Mouse (Mus musculus): ENCODE measurements around the gene Crmp1. TPM values are rescaled to one million over a fixed set of nuclear protein-coding genes. Genes with fewer than 3 reads are reported as not detected.

The Crmp1 gene
- polyA plus RNA-seq, 1 experiment, result 8.0 TPM

DNA sequence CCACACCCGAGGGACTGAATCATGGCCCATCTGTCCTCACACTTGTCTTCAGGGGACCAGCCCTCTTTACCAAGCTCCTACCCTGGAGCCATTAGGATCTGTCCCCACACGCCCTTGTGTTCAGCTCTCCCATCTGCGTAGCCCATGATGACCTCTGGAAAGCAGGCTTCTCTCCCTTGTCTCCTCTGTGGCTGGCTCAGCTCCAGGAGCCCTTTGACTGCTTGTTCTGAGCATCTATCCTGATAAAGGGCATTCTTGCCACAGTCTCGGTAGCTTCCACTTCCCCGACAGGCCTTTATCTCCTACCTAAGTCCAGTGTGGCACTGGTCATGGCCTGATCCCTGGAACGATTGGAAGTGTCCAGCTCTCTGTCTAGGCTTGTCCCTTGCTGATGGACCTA is 84.9 kb downstream of the Crmp1 start:
- Histone ChIP-seq H3K36me3 (ENCODE audit: control insufficient read depth, insufficient read depth, low read length) (no peaks in the 10 kb centered on the region), H3K4me3 (ENCODE audit: control insufficient read depth, low read depth, low read length) (no peak overlapping the region), H3K27ac (ENCODE audit: control insufficient read depth, insufficient read depth, low read depth, low read length) (no peak overlapping the region), H3K27me3 (ENCODE audit: control insufficient read depth, insufficient read depth, low read length) (no peaks in the 10 kb centered on the region), H3K4me1 (ENCODE audit: control insufficient read depth, insufficient read depth, low read length) (no peaks in the 10 kb centered on the region)
- TF ChIP-seq CTCF (IDR thresholded peaks at IDR 0.05; ENCODE audit: control insufficient read depth, insufficient read depth, insufficient replicate concordance, low read depth, low read length) (no peak), POLR2A (IDR thresholded peaks at IDR 0.05; ENCODE audit: control insufficient read depth, low read depth, low read length) (no peak)

DNA sequence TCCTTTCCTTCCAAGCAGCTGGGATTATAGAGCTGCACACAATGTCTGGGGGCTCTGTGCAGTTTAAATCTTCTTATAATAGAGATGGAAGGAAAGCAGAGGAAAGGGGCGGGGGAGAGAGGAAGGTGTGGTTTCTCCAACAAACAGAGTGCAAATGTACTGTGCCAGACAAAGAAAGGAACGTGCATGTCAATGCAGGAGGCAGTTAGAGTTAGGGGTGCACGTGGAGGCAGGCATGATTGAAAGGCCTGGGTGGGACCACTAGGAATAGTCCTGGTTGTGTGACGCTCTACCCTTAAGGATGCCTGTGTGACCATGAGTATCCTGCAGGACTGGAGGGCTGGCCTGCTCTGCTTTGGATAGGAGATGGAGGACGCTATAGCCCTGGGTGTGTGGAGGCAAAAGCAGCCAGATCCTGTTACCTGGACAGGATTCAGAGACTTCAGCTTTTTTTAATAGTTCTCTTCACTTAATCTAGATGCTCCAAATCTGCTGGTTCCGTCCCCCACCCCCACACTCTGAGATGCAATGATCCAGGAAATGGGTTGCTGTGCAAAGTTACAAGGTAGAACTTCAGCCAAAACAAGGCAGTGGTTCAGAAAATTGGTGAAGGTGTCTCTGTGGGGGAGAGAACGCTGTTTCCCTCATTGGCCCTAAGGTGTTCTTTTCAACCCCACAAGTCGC is 88.9 kb downstream of the Crmp1 start:
- no peaks in the 10 kb centered on the region for H3K4me1 ChIP-seq (ENCODE audit: control insufficient read depth, insufficient read depth, low read length)
- H3K4me3 ChIP-seq (ENCODE audit: control insufficient read depth, low read depth, low read length), result no peak overlapping the region
- H3K27ac ChIP-seq (ENCODE audit: control insufficient read depth, insufficient read depth, low read depth, low read length), result no peak overlapping the region
- no peaks in the 10 kb centered on the region for H3K27me3 ChIP-seq (ENCODE audit: control insufficient read depth, insufficient read depth, low read length)
- H3K36me3 ChIP-seq (ENCODE audit: control insufficient read depth, insufficient read depth, low read length), result no peaks in the 10 kb centered on the region
- no peak for TF ChIP-seq POLR2A (IDR thresholded peaks at IDR 0.05; ENCODE audit: control insufficient read depth, low read depth, low read length)
- TF ChIP-seq CTCF (IDR thresholded peaks at IDR 0.05; ENCODE audit: control insufficient read depth, insufficient read depth, insufficient replicate concordance, low read depth, low read length), result no peak

DNA sequence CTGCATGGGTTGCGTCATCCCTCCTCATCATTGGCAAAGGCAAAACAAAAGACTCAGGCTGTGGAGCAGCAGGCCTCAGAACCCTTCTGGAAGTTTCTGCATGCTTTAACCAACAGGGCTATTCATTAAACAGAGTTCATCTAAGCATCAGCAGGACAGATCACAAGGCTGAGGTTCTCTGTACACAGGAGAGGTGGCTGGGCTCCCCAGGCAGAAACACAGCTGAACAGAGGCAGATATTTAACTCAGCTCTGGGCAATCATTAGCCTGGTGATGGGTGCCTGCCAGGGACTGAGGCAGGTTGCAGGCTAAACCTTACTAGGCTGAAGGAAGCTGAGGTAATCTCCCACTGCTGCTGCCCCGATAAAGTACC is 89.4 kb downstream of the Crmp1 start:
- Histone ChIP-seq H3K27ac (ENCODE audit: control insufficient read depth, insufficient read depth, low read depth, low read length) (no peak overlapping the region), H3K36me3 (ENCODE audit: control insufficient read depth, insufficient read depth, low read length) (no peaks in the 10 kb centered on the region), H3K4me1 (ENCODE audit: control insufficient read depth, insufficient read depth, low read length) (no peaks in the 10 kb centered on the region), H3K27me3 (ENCODE audit: control insufficient read depth, insufficient read depth, low read length) (no peaks in the 10 kb centered on the region), H3K4me3 (ENCODE audit: control insufficient read depth, low read depth, low read length) (no peak overlapping the region)
- no peak for TF ChIP-seq POLR2A (IDR thresholded peaks at IDR 0.05; ENCODE audit: control insufficient read depth, low read depth, low read length)
- no peak for TF ChIP-seq CTCF (IDR thresholded peaks at IDR 0.05; ENCODE audit: control insufficient read depth, insufficient read depth, insufficient replicate concordance, low read depth, low read length)

DNA sequence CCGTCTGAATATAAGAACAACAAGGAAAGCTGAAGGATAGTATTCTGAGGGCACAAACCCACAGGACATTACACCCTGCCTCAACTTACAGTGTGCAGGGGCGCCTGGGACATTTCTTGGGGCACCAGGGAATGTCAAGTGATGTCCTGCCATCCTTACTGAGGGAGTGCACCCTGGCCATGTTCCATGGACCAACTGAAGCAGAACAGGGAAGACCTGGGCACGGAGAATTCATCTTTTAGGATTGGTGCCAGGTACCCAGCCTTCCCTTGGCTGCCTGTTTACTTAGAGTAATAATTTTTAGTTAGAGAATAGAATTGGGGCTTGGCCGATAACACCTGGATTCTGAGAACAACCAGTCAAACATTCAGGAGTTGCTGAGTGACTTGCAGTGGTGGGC is 90.3 kb downstream of the Crmp1 start:
- H3K4me1 ChIP-seq (ENCODE audit: control insufficient read depth, insufficient read depth, low read length), result peaks cover 7% of the 10 kb centered on the region
- H3K27ac ChIP-seq (ENCODE audit: control insufficient read depth, insufficient read depth, low read depth, low read length), result no peak overlapping the region
- H3K27me3 ChIP-seq (ENCODE audit: control insufficient read depth, insufficient read depth, low read length), result no peaks in the 10 kb centered on the region
- H3K36me3 ChIP-seq (ENCODE audit: control insufficient read depth, insufficient read depth, low read length), result no peaks in the 10 kb centered on the region
- TF ChIP-seq CTCF (IDR thresholded peaks at IDR 0.05; ENCODE audit: control insufficient read depth, insufficient read depth, insufficient replicate concordance, low read depth, low read length), result no peak
- no peak for TF ChIP-seq POLR2A (IDR thresholded peaks at IDR 0.05; ENCODE audit: control insufficient read depth, low read depth, low read length)
- H3K4me3 ChIP-seq (ENCODE audit: control insufficient read depth, low read depth, low read length), result no peak overlapping the region

- peaks cover 14% of the 10 kb centered on the region for H3K4me1 ChIP-seq (ENCODE audit: control insufficient read depth, insufficient read depth, low read length)
These were observed 93.3 kb downstream of the Crmp1 start for GRCm38 (mm10) chr5:37335061-37335460.

DNA sequence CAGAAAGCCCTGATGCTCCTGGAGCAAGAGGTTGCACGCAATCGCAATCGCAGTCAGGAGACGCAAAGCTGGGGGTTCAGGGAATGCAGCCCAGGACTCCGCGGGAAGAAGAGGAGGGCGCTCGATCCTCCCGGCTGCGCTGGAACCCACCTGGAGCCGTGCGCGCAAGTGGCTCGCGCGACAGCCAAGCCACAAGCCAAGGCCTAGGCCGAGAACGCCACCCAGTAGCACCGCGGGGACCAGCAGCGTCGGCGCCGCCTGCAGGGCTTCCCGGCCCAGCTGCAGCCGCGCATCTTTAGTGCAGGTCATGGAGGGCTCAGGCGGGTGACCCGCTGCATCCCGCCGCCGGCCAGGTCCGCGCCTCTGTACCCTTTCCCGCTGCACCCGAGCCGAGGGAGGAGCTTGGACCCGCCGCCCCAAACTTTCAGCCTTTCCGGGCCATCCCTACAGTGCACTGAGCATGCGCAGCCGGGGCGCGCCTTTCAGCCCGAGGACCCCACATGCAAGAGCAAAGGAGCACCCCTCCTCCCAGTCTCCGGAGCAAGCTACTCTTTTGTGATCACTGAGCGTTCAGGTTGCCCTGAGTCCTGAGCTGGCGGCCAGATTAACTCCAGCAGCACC is 94.9 kb downstream of the Crmp1 start, which contains the start of gene Evc:
Gene Evc (minus strand): TSS at position 410 of the 621 bp plus-strand sequence.
- H3K36me3 ChIP-seq (ENCODE audit: control insufficient read depth, insufficient read depth, low read length), result no peaks in the 10 kb centered on the region
- H3K27me3 ChIP-seq (ENCODE audit: control insufficient read depth, insufficient read depth, low read length), result no peaks in the 10 kb centered on the region
- no peak within 1 kb of the TSS for H3K27ac ChIP-seq (ENCODE audit: control insufficient read depth, insufficient read depth, low read depth, low read length)
- TF ChIP-seq POLR2A (IDR thresholded peaks at IDR 0.05; ENCODE audit: control insufficient read depth, low read depth, low read length) (no peak), CTCF (IDR thresholded peaks at IDR 0.05; ENCODE audit: control insufficient read depth, insufficient read depth, insufficient replicate concordance, low read depth, low read length) (no peak)
- peaks cover 14% of the 10 kb centered on the region for H3K4me1 ChIP-seq (ENCODE audit: control insufficient read depth, insufficient read depth, low read length)
- peak within 1 kb of the TSS; percentile 32 for H3K4me3 ChIP-seq (ENCODE audit: control insufficient read depth, low read depth, low read length)

More at GRCm38 (mm10) chr5:37335061-37335460, 93.3 kb downstream of the Crmp1 start:
- Histone ChIP-seq H3K36me3 (ENCODE audit: control insufficient read depth, insufficient read depth, low read length) (no peaks in the 10 kb centered on the region), H3K4me3 (ENCODE audit: control insufficient read depth, low read depth, low read length) (no peak overlapping the region), H3K27me3 (ENCODE audit: control insufficient read depth, insufficient read depth, low read length) (no peaks in the 10 kb centered on the region), H3K27ac (ENCODE audit: control insufficient read depth, insufficient read depth, low read depth, low read length) (no peak overlapping the region)
- no peak for TF ChIP-seq POLR2A (IDR thresholded peaks at IDR 0.05; ENCODE audit: control insufficient read depth, low read depth, low read length)
- no peak for TF ChIP-seq CTCF (IDR thresholded peaks at IDR 0.05; ENCODE audit: control insufficient read depth, insufficient read depth, insufficient replicate concordance, low read depth, low read length)

GRCm38 (mm10) chr5:37337696-37338095 is 96.0 kb downstream of the Crmp1 start:
- no peaks in the 10 kb centered on the region for H3K36me3 ChIP-seq (ENCODE audit: control insufficient read depth, insufficient read depth, low read length)
- no peaks in the 10 kb centered on the region for H3K27me3 ChIP-seq (ENCODE audit: control insufficient read depth, insufficient read depth, low read length)
- H3K27ac ChIP-seq (ENCODE audit: control insufficient read depth, insufficient read depth, low read depth, low read length), result no peak overlapping the region
- H3K4me1 ChIP-seq (ENCODE audit: control insufficient read depth, insufficient read depth, low read length), result peaks cover 14% of the 10 kb centered on the region
- no peak for TF ChIP-seq POLR2A (IDR thresholded peaks at IDR 0.05; ENCODE audit: control insufficient read depth, low read depth, low read length)
- TF ChIP-seq CTCF (IDR thresholded peaks at IDR 0.05; ENCODE audit: control insufficient read depth, insufficient read depth, insufficient replicate concordance, low read depth, low read length), result no peak
- H3K4me3 ChIP-seq (ENCODE audit: control insufficient read depth, low read depth, low read length), result no peak overlapping the region

Data from testis, adult 2 months (tissue).